30 mouse cellular contexts compared by ENCODE assay signal in genomic region chr6:54138157-54138556, GRCm38 (mm10).
"Had no signal": no experiment of that assay in that cellular context is flagged by ENCODE, and none has a peak within 500 bp of the region (broad histone marks: within the 10 kb centered on the region; RNA-seq: fewer than 3 reads in every experiment).

No protein-coding gene starts in this region.

- H3K27ac ChIP-seq: limb, embryonic 10.5 days; limb, embryonic 12.5 days; limb, embryonic 13.5 days; limb, embryonic 15.5 days; liver, embryonic 12.5 days; liver, embryonic 13.5 days; liver, embryonic 14.5 days; liver, embryonic 15.5 days; lung, embryonic 15.5 days; macrophage; midbrain, embryonic 10.5 days; midbrain, embryonic 12.5 days; midbrain, embryonic 13.5 days; midbrain, embryonic 15.5 days; neural tube, embryonic 12.5 days had no signal

- H3K27me3 ChIP-seq: limb, embryonic 12.5 days; limb, embryonic 13.5 days; limb, embryonic 15.5 days; liver, embryonic 12.5 days; liver, embryonic 13.5 days; liver, embryonic 15.5 days; lung, embryonic 15.5 days; midbrain, embryonic 12.5 days; midbrain, embryonic 13.5 days; midbrain, embryonic 15.5 days; neural tube, embryonic 12.5 days had no signal

- ATAC-seq: liver, embryonic 12.5 days; liver, postnatal 0 days; lung, postnatal 0 days; midbrain, embryonic 13.5 days; midbrain, embryonic 15.5 days; midbrain, embryonic 16.5 days had no signal

- H3K4me3 ChIP-seq: limb, embryonic 10.5 days; limb, embryonic 12.5 days; limb, embryonic 13.5 days; limb, embryonic 15.5 days; liver, embryonic 12.5 days; liver, embryonic 13.5 days; liver, embryonic 15.5 days; lung, embryonic 15.5 days; megakaryocyte, embryonic 14.5 days; midbrain, embryonic 10.5 days; midbrain, embryonic 12.5 days; midbrain, embryonic 13.5 days; midbrain, embryonic 15.5 days; myocyte; neural tube, embryonic 12.5 days had no signal

- DNase-seq: left cerebral cortex, postnatal 4 days; liver; liver, embryonic 13.5 days; liver, postnatal 0 days; lung, adult 18-20 months; lung, adult 2 months; lung, embryonic 14.5 days; lung, postnatal 10 days; lung, postnatal 14 days; lung, postnatal 36 days; lung, postnatal 4 days; midbrain, embryonic 14.5 days had no signal

- H3K4me1 ChIP-seq: limb, embryonic 15.5 days; liver, embryonic 12.5 days; liver, embryonic 13.5 days; liver, embryonic 15.5 days had no signal
